Mouse (Mus musculus) layer of hippocampus, postnatal 14 days (tissue): Measurements from ENCODE around the gene Htra2. TPM values are rescaled to one million over a fixed set of nuclear protein-coding genes. Genes with fewer than 3 reads are reported as not detected.

Experiments
- DNase-seq, 2 experiments: peaks; one replicate each; pipeline ENCODE4 v3.0.0; 2021 to 2022; ENCODE audit warnings: low spot score in 2 of 2, mixed read lengths in 1 of 2
- long read RNA-seq, 2 experiments: library from polyadenylated mRNA; stranded (forward); transcript quantifications; one replicate each; pipeline ENCODE4 v2.0.0; 2021
- total RNA-seq, 2 experiments: library from RNA; stranded (reverse); gene quantifications; 2 replicates each; pipeline ENCODE4 v1.2.3; 2021

The Htra2 gene
- 10 to 100 TPM; 55.7 to 60.1 TPM for total RNA-seq
- long read RNA-seq, experiment 1, transcript Htra2-201 (8 exons, 1,725 nt) = major isoform, 34 of 70 reads
- long read RNA-seq, experiment 1, transcript Htra2-204 (7 exons, 1,605 nt) = minor isoform, 7 of 70 reads
- long read RNA-seq, experiment 1, partial matches to known transcripts = 6 of 70 reads
- long read RNA-seq, experiment 1, other reads (novel, unspliced or antisense) = 21 of 70 reads
- long read RNA-seq, experiment 2, transcript Htra2-201 (8 exons, 1,725 nt) = major isoform, 47 of 77 reads
- long read RNA-seq, experiment 2, transcript Htra2-204 (7 exons, 1,605 nt) = minor isoform, 6 of 77 reads
- long read RNA-seq, experiment 2, partial matches to known transcripts = 6 of 77 reads
- long read RNA-seq, experiment 2, other reads (novel, unspliced or antisense) = 17 of 77 reads

- DNase-seq = peak in 1 of 2 experiments; percentile 24
Observed at GRCm38 (mm10) chr6:83054871-83055431, at the start of gene Htra2. Gene Htra2, minus strand, starts transcription at chr6:83055273.

- peak; percentile 24 to 77 for DNase-seq
Observed at GRCm38 (mm10) chr6:83104158-83104557, 49.1 kb upstream of the Htra2 start.

DNA sequence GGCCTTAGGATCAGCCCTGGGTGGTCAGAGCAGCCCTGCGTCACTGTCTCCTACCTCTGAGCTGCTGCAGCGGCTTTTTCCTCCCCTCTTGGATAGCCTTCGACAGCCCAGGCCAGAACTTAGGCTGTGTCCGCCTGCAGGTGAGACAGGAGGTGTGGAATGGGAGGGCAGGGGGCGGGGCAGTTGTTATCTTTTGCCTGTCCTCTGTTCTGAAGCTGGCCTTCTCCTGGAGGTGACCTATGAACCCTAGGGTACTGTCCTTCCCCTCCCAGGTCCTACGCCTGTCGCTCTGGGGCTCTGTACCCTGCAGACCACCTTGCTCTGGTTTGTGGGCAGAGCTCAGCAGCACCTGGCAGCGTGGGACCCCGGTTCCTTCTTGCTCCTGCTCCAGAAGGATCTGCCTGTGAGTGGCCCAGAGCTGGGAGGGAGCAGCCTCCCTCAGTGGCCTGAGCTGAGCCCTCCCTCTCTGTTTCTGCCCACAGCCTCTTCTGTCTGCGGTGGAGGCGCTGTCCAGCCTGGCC is 48.1 kb upstream of the Htra2 start:
- no peak for DNase-seq

GRCm38 (mm10) chr6:83101688-83102556 is 46.8 kb upstream of the Htra2 start:
- DNase-seq = peak in 1 of 2 experiments; percentile 58

GRCm38 (mm10) chr6:83101316-83101687 is 46.2 kb upstream of the Htra2 start, which contains the start of the genes Ccdc142 and Gm42688:
Gene Ccdc142, plus strand, starts transcription at chr6:83101601.
Gene Gm42688, plus strand, starts transcription at chr6:83101617.
- DNase-seq = peak; percentile 87 to 94

DNA sequence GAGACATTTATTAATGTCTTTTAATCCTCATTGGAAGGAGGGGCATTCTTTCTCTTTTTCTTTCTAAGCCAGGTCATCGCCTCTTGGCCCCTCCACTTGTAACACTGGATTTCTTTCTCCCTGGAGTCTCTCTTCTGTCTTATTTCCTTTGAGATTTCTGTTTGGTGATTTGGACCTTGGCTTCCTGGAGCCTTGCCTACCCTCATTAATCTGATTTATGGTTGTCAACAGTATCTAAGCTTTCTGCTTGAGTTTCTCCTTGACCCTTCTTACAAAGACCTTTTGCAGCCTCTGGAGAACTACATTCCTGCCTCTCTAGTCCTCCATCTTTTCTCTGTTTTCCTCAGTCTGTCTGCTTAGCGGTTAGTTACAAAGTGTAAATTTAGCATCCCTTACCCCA is 43.3 kb upstream of the Htra2 start:
- DNase-seq = no peak

DNA sequence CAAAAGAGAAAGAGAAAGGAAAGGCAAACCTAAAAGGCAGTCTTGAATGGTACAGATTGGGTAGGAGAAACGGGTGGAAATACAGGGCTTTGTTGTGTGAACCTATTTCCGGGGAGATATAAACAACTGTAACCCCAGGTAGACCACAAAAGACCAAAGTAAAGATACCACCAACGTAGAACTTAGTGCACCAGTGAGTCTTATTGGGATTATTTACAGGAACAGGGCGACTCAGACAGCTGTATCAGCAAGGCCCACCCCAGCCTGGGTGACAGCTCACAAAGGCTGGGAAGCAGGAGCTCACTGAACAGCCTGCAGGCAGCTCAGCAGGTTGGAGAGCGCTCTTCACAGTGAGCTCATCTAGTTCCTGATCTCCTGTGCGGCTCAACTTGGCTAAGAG is 40.9 kb upstream of the Htra2 start:
- no peak for DNase-seq

DNA sequence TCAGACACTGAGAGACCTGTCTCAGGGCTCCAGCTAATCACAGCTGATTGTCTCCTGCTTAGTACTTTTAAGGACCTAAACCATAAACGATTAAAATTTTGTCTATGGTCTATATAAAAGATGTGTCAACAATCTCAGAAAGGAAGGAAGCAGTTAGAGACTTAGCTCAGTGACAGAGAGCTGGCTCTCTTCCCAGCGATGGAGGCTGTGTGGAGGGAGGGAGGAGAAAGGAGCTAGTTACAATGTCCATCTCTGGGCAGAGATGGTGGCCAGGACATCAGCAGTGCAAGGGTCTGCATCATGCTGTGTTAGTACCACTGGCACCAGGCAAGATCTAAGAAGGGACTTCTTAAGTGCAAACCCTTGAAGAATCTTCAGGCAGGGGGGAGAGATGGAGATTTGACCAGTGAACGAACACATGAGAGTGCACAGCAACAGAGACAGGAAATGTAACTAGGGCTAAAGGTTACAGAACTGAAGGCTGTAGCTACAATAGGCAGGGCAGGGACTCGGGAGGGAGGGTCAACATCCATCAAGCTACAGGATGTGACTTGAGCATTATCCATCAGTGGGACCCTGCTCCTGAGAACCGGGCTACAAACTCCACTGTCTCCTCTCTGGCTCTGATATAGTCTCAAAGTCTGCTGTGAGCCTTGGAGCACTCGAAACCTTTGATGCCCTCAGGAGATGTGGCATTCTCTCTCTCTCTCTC is 37.5 kb upstream of the Htra2 start:
- DNase-seq = no peak

GRCm38 (mm10) chr6:83087926-83088260 is 32.8 kb upstream of the Htra2 start:
- no peak for DNase-seq

DNA sequence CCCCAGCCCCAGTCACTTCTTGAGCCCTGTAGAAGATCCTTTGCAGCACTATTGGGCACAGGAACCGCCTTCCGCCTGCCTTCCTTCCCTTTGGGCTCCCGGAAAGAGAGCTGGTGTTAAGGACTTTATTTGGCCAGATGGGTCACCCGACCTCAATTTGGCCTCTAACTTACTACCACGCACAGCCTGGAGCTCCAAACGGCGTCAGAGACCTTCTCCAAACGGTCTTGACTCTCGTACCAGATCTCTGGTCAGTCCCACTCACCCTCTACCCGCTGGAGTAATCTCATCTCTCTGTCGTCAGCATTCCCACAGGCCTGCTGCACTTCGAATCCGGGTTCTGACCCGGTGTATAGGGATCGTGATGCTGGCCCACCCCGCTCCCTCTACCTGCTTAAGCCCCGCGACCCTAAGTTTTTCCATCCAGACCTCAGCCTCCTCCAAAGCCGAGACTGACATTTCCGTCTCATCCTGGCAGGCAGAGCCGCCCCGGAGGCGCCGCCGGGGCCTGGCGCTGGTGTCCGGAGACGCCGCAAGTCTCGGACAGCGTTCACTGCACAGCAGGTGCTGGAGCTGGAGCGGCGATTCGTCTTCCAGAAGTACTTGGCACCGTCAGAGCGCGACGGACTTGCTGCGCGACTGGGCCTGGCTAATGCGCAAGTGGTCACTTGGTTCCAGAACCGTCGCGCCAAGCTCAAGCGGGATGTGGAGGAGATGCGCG is 32.3 kb upstream of the Htra2 start:
- no peak for DNase-seq

- no peak for DNase-seq
Observed at GRCm38 (mm10) chr6:83086121-83087035, 31.3 kb upstream of the Htra2 start, which contains the start of gene Lbx2. Gene Lbx2, plus strand, starts transcription at chr6:83086367.

DNA sequence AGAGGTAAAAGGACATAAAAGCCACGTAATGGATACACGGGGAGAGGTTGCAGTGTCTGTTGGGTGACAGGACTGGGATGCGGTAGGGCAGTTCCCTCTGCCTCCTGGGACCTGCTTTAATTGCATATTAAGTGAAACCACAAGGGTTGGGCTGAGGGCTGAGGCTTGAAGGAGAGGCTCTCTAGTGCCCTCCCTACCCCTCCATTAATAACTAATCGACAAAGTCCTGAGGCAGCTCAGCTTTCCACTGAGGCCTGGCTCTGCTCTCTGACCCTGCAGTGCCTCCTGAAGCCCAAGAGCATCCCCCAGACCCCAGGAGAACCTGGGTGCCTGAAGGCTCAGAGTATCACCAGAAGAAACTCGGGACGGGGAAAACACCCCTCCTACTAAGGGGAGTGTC is 29.4 kb upstream of the Htra2 start:
- no peak for DNase-seq

DNA sequence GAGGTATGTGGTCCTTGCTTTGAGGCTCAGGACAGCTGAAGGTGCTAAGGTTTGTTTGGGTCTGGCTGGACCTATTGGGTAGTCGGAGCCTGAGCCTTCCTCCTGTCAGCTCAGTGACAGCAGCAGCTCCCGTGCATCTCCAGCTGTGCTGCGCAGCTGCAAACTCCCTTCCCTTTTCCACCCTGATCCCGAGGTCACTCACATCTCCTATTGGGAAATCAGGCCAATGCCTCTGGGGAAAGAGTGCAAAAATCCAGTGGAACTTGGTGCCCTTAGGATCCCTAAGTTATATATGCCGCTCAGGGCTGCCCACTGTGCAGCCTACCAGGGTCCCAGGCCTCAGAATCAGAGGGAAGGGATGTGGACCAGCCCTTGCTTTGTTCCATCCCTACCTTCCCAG is 28.4 kb upstream of the Htra2 start:
- DNase-seq = no peak

GRCm38 (mm10) chr6:83080210-83080609 is 25.1 kb upstream of the Htra2 start:
- DNase-seq = no peak

DNA sequence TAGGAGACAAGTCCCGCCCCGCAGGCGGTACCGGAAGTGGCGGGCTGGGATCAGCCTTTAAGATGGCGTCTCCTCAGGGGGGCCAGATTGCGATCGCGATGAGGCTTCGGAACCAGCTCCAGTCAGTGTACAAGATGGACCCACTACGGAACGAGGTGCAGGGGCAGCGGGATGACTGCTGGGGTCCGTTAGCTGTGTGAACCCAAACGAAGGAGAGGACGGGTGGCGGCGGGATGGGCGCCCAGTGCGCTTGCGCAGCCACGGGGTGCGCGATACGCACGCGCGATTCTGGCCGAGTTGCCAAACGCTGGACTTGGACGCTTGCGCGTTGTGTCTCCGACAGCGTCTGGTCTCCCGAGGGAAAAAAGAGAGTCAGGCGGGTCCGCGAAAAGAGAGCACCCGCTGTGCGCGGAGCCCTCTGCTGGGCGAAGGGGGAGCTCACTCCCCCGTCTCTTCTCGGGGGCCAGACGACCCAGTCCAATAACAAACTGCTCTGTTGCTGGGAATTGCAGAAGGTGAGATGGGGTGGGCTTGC is 23.3 kb upstream of the Htra2 start:
- peak; percentile 99 to 100 for DNase-seq

GRCm38 (mm10) chr6:83077630-83078323 is 22.7 kb upstream of the Htra2 start, which contains the start of gene Pcgf1:
Gene Pcgf1, plus strand, starts transcription at chr6:83077869.
- peak in 1 of 2 experiments; percentile 37 for DNase-seq

DNA sequence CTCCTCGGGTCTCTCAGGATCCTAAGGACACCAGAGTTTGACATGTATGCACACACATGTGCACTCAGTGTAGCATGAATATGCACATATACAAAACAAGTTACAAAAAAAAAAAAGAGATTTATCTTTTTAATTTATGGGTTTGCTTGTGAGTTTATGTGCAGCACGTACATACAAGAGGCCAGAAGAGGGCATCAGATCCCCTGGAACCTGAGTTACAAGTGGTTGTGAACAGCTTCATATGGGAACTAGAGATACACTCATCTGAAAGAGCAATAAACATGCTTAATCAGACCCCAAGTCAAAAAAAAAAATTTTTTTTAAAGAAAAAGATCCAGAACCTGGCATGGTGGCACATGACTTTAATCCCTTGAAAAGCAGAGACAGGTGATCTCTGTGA is 19.9 kb upstream of the Htra2 start:
- no peak for DNase-seq

GRCm38 (mm10) chr6:83071220-83071619 is 16.1 kb upstream of the Htra2 start:
- DNase-seq = no peak
